Mouse (Mus musculus): Measurements from ENCODE around the gene Foxk1. TPM values are rescaled to one million over a fixed set of nuclear protein-coding genes. Genes with fewer than 3 reads are reported as not detected.

The Foxk1 gene
- polyA plus RNA-seq, 1 experiment = 36.4 TPM

DNA sequence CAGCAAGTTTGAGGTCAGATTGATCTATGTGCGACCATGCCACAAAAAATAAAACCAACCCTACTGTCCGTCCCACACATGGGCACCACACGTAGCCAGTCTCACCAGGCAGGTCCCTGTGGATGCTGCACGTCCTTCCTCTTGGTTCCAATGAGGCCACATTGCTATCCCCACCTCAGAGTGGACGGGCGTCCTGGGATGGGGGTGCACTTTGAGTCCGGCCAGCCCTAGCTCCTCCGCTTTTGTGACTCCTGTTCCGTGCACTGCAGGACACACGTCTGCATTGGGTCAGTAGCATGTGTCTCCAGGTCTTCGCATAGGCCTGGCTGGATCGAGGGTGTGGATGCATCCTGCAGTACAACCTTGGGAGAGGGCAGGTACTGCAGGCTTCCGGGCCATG lies 67.1 kb downstream of the Foxk1 start:
- no peak for TF ChIP-seq GATA1 (IDR thresholded peaks at IDR 0.05; ENCODE audit: low read length)

DNA sequence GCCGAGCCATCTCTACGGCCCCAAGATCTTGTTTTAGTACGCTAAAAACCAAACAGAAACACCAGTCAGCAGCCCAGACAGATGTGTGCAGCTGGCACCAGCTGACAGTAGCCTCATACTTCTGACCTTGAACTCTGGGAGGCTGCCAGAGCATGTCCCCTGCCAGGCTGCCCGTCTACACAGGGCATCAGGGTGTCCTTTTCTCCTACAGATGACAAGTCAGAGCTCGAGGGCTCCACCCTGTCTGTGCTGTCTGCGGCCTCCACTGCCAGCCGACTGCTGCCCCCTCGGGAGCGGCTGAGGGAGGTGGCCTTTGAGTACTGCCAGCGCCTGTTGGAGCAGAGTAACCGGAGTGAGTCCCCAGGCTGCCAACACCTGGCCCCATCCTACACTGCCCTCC lies 68.5 kb downstream of the Foxk1 start:
- TF ChIP-seq GATA1 (IDR thresholded peaks at IDR 0.05; ENCODE audit: low read length) = no peak

DNA sequence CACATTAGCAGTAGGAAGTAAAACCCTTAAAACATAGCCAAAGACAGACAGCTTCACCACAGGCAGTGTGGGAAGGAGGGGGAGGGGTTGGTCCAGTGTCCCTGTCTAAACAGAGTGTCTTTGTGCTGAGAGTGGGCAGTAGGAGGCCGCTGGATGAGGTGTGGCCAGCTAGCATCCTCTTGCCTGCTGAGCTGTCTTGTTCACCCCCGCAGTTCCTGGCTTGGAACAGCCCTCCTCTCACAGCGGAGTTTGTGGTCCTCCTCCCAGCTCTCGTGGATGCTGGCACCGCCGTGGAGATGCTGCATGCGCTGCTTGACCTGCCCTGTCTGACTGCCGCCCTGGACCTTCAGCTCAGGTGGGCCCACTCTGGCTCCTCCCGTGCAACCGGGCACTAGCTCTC lies 72.4 kb downstream of the Foxk1 start:
- TF ChIP-seq GATA1 (IDR thresholded peaks at IDR 0.05; ENCODE audit: low read length) = no peak

DNA sequence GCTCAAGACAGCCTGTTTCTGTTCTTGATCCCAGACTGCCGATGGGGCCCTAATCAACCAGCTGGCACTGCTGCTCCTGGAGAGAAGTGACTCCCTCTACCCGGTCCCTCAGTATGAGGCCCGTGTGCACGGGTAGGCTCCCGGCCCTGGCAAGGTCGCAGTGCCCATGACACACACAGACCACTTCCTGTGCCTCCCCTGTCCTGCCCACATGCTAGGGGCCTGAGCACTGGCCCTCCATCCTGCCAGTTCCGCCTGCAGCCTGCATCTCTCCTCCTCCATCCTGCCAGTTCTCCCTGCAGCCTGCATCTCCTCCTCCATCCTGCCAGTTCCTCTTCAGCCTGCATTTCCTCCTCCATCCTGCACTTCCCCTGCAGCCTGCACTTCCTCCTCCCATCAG lies 74.4 kb downstream of the Foxk1 start:
- no peak for TF ChIP-seq GATA1 (IDR thresholded peaks at IDR 0.05; ENCODE audit: low read length)

DNA sequence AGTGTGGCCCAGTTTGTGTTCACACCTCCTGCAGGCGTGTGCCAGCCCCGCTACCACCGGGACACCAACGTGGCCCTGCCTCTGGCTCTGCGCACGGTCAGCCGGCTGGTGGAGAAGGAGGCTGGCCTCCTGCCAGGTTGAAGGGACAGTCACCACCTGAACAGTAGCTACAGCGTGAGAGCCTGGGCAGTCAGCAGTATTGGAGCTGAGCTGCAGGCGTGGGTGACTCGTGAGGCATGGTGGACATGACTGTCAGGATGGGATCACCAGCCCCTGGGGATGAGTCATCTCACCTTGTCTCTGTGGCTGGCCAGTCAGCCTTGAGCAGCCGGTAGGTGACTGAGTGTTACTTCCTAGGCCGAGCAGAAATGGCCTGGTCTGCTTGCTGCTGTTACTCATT lies 76.0 kb downstream of the Foxk1 start:
- no peak for TF ChIP-seq GATA1 (IDR thresholded peaks at IDR 0.05; ENCODE audit: low read length)

DNA sequence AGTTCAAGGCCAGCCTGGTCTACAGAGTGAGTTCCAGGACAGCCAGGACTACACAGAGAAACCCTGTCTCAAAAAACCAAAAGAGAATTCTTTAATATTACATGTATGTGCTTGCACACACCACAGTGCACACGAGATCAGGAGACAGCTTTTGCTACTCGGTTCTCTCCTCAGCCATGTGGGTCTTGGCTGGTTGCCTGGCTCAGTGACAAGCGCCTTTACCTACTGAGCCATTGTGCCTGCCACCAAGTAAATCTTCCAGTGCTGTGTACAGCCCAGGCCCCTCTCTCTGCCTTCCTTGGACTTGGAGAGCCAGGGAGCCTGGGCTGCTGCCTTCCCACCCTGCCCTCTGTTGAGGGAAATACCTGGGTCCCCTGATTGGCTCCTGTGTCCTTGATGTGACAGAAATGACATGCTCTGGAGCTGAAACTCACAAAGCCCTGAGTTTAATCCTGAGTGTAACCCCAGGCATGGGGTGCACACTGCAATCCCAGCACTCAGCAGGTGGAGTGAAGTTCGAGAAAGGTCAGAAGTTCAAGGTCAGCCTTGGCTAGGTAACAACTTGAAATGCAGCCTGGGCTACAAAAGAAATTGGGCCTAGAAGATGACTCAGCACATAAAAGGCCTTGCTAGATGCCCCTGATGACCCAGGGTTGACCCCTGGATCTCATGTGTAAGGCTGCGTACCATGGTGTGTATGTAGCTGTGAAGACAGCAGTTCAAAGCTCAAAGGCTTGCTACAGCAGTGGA lies 76.7 kb downstream of the Foxk1 start:
- TF ChIP-seq GATA1 (IDR thresholded peaks at IDR 0.05; ENCODE audit: low read length) = no peak

DNA sequence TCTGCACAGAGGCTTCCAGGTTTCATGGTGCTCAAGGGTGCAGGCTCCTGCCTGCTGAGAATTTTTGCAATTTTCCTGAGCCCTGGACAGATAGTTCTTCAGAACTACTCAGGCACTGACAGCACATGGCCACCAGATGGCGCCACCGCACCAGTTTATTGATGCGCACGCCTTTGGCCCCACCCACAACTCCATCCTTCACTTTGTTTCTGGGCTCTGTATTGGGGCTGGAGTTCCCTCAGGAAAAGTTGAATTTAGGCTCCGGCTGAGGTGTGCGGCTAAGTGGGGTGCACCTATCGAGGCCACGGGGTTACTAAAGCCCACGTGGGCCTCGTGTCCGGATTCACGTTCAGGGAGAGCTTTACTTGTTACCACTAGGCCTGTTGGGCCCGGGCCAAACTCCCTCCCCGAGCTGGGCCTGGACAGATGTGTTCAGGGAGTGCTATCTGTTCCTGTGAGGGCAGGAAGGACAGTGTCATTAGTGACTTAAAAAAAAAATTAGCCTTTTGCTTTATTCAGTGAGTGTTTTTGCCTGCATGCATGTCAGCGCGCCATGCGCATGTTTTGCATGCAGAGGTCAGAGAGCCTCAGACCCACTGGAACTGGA lies 77.6 kb downstream of the Foxk1 start:
- TF ChIP-seq GATA1 (IDR thresholded peaks at IDR 0.05; ENCODE audit: low read length) = no peak

DNA sequence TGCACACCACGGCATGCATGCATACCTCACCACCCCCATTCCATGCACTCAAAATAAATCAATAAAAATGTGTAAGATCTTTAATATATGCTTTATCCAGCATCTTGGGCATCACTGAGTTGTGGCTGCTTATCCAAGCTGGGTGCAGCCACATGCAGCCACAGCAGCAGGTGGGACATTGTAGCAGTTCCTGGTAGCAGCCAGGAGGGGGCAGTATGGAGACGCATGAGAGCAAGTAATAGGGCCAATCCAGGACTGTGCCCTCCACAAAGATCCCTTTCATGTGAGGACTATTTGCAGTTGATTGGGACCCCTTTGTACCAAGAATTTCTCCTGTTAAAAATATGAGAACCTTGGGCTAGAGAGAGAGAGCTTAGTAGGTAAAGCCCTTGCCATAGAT lies 81.2 kb downstream of the Foxk1 start:
- no peak for TF ChIP-seq GATA1 (IDR thresholded peaks at IDR 0.05; ENCODE audit: low read length)

DNA sequence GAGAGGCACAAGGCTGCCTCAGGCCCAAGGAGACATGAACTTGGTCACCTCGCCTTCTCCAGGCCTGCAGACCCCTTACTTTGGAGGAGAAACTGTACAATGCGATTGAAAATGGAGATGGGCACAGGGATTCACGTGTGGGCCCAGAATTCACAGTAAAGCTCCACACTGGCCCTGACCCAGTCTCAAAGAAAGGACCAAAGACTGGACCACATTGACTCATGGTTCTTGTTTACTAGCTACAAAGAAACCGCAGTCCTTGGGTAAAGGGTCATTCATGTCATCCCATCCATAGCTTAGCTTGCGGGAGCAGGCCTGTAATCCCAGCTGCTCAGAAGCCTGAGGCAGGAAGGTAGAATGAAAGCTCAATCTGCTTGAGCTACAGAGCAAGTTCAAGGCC lies 82.3 kb downstream of the Foxk1 start:
- no peak for TF ChIP-seq GATA1 (IDR thresholded peaks at IDR 0.05; ENCODE audit: low read length)

DNA sequence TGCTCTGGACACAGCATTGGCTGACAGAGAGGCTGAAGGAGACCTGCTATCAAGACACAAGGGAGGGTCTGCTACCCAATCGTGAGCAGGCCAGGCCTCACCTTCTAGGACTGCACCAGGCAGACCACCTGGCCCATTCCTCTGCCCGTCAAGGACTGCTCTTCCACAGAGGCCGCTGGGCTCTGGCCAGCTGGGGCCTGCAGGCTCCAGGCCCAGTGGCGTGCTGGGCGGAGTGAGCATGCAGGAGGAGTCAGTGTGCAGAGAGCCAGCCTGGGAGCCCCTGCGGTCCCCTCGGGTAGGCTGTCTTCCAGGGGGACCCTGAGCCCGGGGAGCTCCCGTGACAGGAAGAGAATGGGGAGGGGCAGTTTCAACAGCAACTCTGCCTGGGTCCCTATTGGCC lies 85.4 kb downstream of the Foxk1 start:
- TF ChIP-seq GATA1 (IDR thresholded peaks at IDR 0.05; ENCODE audit: low read length) = no peak

DNA sequence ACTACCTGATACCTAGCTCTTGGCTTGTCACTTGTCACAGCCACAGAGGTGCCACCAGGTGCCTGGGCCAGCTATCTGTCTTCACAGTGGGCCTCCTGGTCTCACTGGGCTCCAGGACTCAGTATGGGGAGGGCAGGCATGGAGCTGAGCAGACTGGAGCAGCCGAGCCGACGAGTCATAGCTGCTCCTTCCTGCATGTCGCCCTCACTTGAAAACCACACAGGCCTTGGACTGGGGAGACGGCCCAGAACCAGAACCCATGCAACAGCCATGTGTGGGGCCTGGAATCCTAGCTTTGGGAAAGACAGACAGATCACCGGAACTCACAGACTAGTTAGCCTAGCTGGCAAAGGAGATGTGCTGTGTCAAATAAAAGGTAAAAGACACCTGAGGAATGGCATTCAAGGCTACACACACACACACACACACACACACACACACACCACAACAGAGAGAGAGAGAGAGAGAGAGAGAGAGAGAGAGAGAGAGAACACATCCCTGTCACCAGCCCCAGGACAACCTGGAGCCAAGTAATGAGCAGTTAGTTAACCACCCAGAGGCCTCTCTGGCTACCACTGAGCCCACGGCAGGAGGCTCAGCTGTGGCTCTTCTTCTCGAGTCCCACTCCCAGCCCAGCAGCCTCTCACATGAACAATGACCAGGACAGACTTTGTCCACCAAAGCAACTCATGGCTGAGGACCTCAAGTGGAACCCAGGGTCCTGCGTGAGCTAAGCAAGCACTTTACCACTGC lies 88.8 kb downstream of the Foxk1 start:
- TF ChIP-seq GATA1 (IDR thresholded peaks at IDR 0.05; ENCODE audit: low read length) = no peak

DNA sequence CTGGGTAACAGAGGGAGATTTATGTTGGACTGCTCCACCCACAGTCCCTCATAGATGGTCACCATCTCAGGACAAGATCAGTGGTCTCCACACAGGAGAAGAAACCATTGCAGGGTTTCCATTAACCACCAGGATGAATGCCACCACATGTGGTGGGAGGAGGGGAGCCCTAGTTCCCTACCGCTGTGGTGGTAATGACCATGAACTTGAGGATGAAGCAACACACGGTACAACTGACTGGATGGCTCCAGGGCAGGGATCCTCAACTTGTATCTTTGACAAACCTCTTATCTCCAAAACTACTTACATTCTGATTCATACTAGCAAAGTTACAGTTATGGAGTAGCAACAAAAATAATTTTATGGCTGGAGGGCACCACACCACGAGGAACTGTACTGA lies 92.0 kb downstream of the Foxk1 start:
- TF ChIP-seq GATA1 (IDR thresholded peaks at IDR 0.05; ENCODE audit: low read length) = no peak

DNA sequence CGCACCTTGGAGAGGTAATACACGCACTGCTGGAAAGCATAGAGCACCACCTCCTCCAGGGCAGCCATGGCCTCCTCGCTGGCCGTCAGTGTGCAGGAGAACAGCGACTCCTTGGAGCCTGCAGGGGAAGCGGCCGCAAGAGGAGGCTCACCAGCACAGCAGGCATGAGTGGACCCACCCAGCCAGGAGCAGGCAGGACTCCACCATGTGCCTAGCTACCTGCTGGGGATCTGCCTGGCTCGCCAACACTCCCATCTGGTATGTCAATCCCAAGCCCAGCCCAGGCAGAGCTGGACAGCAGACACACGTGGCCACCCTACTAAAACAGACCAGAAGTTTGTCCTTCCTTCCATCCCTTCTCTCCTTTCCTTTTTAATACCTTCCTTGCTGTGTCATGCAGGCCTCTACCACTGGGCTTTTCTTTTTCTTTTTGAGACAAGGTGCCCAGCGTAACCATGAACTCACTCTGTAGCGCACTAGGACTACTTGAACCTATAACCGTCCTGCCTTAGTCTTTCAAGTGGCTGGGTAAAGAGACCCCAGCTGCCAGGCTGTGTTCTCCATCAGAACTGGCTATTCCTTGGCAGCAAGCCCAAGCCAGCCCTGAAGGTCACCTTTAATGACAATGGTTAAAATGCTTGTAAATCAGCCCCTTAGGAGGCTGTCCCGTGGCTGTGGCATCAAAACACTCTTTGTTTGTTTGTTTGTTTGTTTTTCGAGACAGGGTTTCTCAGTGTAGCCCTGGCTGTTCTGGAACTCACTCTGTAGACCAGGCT lies 94.2 kb downstream of the Foxk1 start:
- TF ChIP-seq GATA1 (IDR thresholded peaks at IDR 0.05; ENCODE audit: low read length) = no peak

DNA sequence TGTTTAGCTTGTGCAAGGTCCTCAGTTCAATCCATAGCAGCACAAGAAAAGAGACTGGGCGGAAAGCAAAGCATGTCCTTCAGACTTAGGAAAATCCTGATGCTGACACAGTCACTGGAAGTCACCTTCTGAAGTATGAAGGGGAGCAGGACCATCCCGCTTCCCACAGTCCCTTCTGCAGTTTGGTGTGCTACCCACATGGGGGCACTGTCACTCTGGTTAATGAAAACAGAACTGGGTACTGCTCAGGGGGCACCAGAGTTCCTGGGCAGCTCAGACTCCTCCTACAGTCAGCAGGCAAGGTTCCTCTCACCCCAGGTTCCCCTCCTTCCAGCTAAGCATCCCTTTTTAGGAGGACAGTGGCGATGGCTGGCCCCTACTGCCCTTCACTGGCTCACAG lies 97.7 kb downstream of the Foxk1 start:
- TF ChIP-seq GATA1 (IDR thresholded peaks at IDR 0.05; ENCODE audit: low read length) = no peak

DNA sequence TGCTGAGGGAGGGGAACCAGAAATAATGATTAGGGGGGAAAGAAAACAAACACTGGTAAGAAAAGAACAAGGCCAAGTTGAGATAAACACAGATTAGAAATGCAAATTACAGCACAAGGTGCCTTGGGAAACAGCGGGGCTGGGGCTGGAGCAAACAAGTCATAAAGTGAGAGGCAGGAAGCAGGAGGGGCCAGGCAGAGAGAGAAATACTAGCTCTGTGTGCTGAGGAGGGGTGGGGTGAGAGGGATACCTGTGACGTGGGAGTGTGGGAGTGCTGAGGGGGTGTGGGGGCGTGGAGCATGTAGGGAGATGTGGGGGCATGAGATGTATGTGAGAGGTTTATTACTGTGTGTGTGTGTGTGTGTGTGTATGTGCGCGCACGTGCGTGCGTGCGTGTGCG lies 99.6 kb downstream of the Foxk1 start:
- TF ChIP-seq GATA1 (IDR thresholded peaks at IDR 0.05; ENCODE audit: low read length) = no peak

DNA sequence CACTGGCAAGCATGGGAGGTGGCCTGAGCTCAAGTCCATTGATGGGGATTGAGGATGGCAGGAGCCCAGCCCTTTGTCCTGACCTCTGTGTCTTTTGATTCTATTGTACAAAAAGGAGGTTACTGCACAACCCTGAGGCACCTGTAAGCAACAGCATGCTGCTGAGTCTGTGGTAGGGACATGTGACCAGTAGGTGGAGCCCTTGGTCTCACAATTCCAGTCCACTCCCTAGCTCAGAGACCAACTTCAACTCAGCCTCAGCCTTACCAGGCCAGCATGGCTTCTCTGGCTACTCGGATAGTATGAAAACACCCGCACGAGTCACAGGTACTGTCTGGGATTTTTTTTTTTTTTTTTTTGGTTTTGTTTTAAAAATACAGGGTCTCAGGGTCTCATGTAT lies 101.1 kb downstream of the Foxk1 start:
- no peak for TF ChIP-seq GATA1 (IDR thresholded peaks at IDR 0.05; ENCODE audit: low read length)
